Mouse (Mus musculus) C2C12 (cell line): ENCODE measurements around the gene Trabd2b.

Experiments
- CTCF ChIP-seq: IDR thresholded peaks from one replicate; pipeline ENCODE4 v1.5.1; 2011; ENCODE audit not compliant: control insufficient read depth, insufficient read depth, insufficient read length
- MAX ChIP-seq: IDR thresholded peaks from one replicate; pipeline ENCODE4 v1.6.1; 2011; ENCODE audit warnings: mild to moderate bottlenecking, control low read depth
- MYOD1 ChIP-seq: IDR thresholded peaks from one replicate; pipeline ENCODE4 v1.6.1; 2011; ENCODE audit warnings: low read depth; ENCODE audit not compliant: control insufficient read depth, insufficient read length
- MYOG ChIP-seq: IDR thresholded peaks from one replicate; pipeline ENCODE4 v1.6.1; 2011; ENCODE audit not compliant: control insufficient read depth, insufficient read length; ENCODE audit errors: extremely low read depth
- USF1 ChIP-seq: IDR thresholded peaks from one replicate; pipeline ENCODE4 v1.6.1; 2011; ENCODE audit warnings: low read depth, mild to moderate bottlenecking, control low read depth, moderate library complexity

GRCm38 (mm10) chr4:114374330-114374729 lies 32.2 kb upstream of the Trabd2b start:
- no peak for TF ChIP-seq CTCF
- no peak for TF ChIP-seq MAX
- TF ChIP-seq USF1 = no peak
- TF ChIP-seq MYOD1 = no peak
- no peak for TF ChIP-seq MYOG
